Mouse (Mus musculus): ENCODE measurements around the gene Rbm17. TPM values are rescaled to one million over a fixed set of nuclear protein-coding genes. Genes with fewer than 3 reads are reported as not detected.
"Not testable (repeated sequence)": the region's sequence is repeated elsewhere in the genome, so short reads cannot be mapped to it uniquely, and the experiment has no call there.

Rbm17 gene
- polyA plus RNA-seq, 1 experiment from 2014 or later: 43.9 TPM

DNA sequence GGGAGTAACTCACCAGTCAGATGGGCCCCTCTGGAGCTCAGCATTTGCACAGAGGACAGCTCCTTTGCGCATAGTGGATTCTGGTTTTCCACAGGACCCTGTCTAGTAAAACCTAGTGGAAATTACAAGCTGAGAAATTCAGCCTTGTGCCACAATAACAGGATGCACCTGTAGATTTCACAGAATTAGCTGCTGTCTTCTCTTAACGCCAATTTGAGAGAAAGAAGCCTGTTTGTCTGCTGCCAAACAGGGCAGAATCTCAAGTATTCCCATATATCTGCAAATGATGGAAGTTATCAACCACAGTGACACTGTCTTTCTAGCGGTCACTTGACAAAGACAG lies 32.2 kb upstream of the Rbm17 start:
- no peak overlapping the region for H3K9ac ChIP-seq (ENCODE audit: low read depth, low read length)
- H3K4me3 ChIP-seq (ENCODE audit: low read depth, low read length): no peak overlapping the region
- ATAC-seq (ENCODE audit: low read depth): no peak
- WGBS (ENCODE audit: insufficient replicate concordance): 59% methylated on average over 3 of the region's 3 CpGs
- H3K4me2 ChIP-seq (ENCODE audit: low read depth, low read length): no peak overlapping the region
- H3K27ac ChIP-seq (ENCODE audit: low read length): no peak overlapping the region
- no peaks in the 10 kb centered on the region for H3K36me3 ChIP-seq (ENCODE audit: control insufficient read depth, insufficient read depth)
- no peaks in the 10 kb centered on the region for H3K4me1 ChIP-seq (ENCODE audit: control insufficient read depth, low read depth, low read length)
- H3K9me3 ChIP-seq (replicated peaks; ENCODE audit: control insufficient read depth, low read length): no peaks in the 10 kb centered on the region
- no peaks in the 10 kb centered on the region for H3K27me3 ChIP-seq (ENCODE audit: control insufficient read depth, insufficient read depth, low read depth, low read length)

DNA sequence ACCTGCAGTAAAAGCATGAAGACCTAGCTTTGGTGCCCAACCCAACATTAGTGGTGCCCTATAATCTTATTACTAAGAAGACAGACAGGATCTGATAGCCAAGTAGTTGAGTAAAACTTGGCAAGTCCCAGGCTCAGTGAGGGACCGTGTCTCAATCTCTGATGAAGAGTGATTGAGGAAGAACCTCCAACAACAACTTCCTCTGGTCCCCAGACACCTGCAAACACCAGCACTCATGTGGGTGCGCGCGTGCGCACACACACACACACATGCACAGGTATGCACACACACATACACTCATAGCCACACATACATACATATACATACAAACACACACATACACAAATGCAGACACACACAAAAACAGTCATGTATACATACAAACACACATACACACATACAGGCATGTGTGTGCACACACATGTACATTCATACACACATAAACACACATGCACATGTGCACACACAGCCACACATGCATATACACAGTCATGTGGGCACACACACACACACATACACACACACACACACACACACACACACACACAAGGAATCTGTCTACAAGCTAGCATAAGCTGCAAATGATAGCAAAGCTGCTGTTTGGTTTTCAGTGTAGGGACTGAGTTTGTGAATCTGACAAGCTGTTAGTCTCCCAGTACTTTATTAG lies 31.7 kb upstream of the Rbm17 start:
- H3K27me3 ChIP-seq (ENCODE audit: control insufficient read depth, insufficient read depth, low read depth, low read length): no peaks in the 10 kb centered on the region
- no peak overlapping the region for H3K4me2 ChIP-seq (ENCODE audit: low read depth, low read length)
- H3K27ac ChIP-seq (ENCODE audit: low read length): no peak overlapping the region
- H3K36me3 ChIP-seq (ENCODE audit: control insufficient read depth, insufficient read depth): no peaks in the 10 kb centered on the region
- WGBS (ENCODE audit: insufficient replicate concordance): 72% methylated on average over 5 of the region's 5 CpGs
- H3K4me1 ChIP-seq (ENCODE audit: control insufficient read depth, low read depth, low read length): no peaks in the 10 kb centered on the region
- no peak for ATAC-seq (ENCODE audit: low read depth)
- no peak overlapping the region for H3K4me3 ChIP-seq (ENCODE audit: low read depth, low read length)
- no peaks in the 10 kb centered on the region for H3K9me3 ChIP-seq (replicated peaks; ENCODE audit: control insufficient read depth, low read length)
- H3K9ac ChIP-seq (ENCODE audit: low read depth, low read length): no peak overlapping the region

DNA sequence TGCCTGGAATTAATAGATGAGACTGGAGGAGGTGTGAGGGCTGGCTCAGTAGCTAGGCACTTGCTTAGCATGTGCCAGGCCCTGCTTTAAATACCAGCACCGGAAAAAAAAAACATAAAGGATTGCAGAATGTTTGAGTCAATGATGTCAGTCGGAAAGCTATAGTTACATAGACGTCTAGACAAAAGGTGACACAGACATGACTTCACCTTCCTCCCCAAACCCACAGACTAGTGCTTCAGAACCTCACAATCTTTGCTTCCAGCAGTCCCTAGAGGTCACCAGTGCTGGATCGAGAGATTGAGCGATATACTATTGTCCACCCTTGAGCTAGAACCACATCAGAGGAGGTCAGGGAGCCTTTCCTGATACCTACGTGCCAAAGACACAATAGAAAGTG lies 31.1 kb upstream of the Rbm17 start:
- no peaks in the 10 kb centered on the region for H3K36me3 ChIP-seq (ENCODE audit: control insufficient read depth, insufficient read depth)
- H3K4me3 ChIP-seq (ENCODE audit: low read depth, low read length): no peak overlapping the region
- no peaks in the 10 kb centered on the region for H3K27me3 ChIP-seq (ENCODE audit: control insufficient read depth, insufficient read depth, low read depth, low read length)
- H3K9ac ChIP-seq (ENCODE audit: low read depth, low read length): no peak overlapping the region
- no peaks in the 10 kb centered on the region for H3K4me1 ChIP-seq (ENCODE audit: control insufficient read depth, low read depth, low read length)
- no peaks in the 10 kb centered on the region for H3K9me3 ChIP-seq (replicated peaks; ENCODE audit: control insufficient read depth, low read length)
- no peak for ATAC-seq (ENCODE audit: low read depth)
- no peak overlapping the region for H3K4me2 ChIP-seq (ENCODE audit: low read depth, low read length)
- 70% methylated on average over 6 of the region's 6 CpGs for WGBS (ENCODE audit: insufficient replicate concordance)
- H3K27ac ChIP-seq (ENCODE audit: low read length): no peak overlapping the region

DNA sequence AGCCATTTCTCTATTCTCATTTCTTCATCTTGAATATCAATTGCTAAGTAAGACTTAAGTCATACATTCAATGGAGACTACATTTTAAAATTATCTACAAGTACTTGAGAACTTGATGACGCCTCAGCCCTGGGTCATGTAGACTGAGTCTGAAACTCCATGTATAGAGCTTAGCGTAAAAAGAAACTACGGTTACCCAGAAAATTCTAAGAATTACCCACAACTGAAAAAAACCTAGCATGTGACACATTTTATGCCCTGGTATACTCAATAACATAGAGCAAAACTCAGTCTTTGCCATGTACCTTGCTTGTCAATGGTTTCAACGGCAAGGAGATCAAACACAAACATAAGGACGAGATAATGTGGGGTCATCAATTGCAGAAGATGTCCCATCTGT lies 21.9 kb upstream of the Rbm17 start, which contains the start of gene Gm17490:
Gene Gm17490 (minus strand): TSS at position 375 of the 400 bp plus-strand sequence.
- no peak within 1 kb of the TSS for H3K9ac ChIP-seq (ENCODE audit: low read depth, low read length)
- no peaks in the 10 kb centered on the region for H3K4me1 ChIP-seq (ENCODE audit: control insufficient read depth, low read depth, low read length)
- H3K9me3 ChIP-seq (replicated peaks; ENCODE audit: control insufficient read depth, low read length): no peaks in the 10 kb centered on the region
- H3K27ac ChIP-seq (ENCODE audit: low read length): no peak within 1 kb of the TSS
- no peaks in the 10 kb centered on the region for H3K36me3 ChIP-seq (ENCODE audit: control insufficient read depth, insufficient read depth)
- no peak within 1 kb of the TSS for H3K4me2 ChIP-seq (ENCODE audit: low read depth, low read length)
- WGBS (ENCODE audit: insufficient replicate concordance): 78% methylated on average over 5 of the region's 5 CpGs
- no peaks in the 10 kb centered on the region for H3K27me3 ChIP-seq (ENCODE audit: control insufficient read depth, insufficient read depth, low read depth, low read length)
- no peak within 1 kb of the TSS for H3K4me3 ChIP-seq (ENCODE audit: low read depth, low read length)
- ATAC-seq (ENCODE audit: low read depth): no peak

DNA sequence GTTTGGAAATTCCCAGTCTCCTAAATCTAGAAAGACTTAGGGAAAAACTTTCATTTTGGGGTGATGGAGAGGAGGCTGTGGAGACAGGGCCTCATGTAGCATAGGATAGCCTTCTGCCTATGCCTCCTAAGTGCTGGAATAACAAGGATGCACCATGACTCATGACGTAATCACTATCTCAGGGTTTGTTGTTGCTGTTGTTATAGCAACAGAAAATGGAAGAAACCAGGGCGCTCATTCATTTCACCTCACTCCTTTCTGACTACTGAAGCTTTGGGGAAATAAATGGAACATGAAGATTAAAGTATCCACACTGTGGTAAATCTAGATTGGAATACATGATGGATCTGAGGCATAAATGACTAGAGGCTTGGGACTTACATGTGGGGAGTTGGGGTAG lies 19.8 kb upstream of the Rbm17 start:
- no peak overlapping the region for H3K4me3 ChIP-seq (ENCODE audit: low read depth, low read length)
- H3K36me3 ChIP-seq (ENCODE audit: control insufficient read depth, insufficient read depth): no peaks in the 10 kb centered on the region
- H3K4me2 ChIP-seq (ENCODE audit: low read depth, low read length): no peak overlapping the region
- no peaks in the 10 kb centered on the region for H3K9me3 ChIP-seq (replicated peaks; ENCODE audit: control insufficient read depth, low read length)
- no peak overlapping the region for H3K9ac ChIP-seq (ENCODE audit: low read depth, low read length)
- no peak overlapping the region for H3K27ac ChIP-seq (ENCODE audit: low read length)
- H3K4me1 ChIP-seq (ENCODE audit: control insufficient read depth, low read depth, low read length): no peaks in the 10 kb centered on the region
- WGBS (ENCODE audit: insufficient replicate concordance): 58% methylated on average over 2 of the region's 2 CpGs
- no peaks in the 10 kb centered on the region for H3K27me3 ChIP-seq (ENCODE audit: control insufficient read depth, insufficient read depth, low read depth, low read length)
- ATAC-seq (ENCODE audit: low read depth): no peak

DNA sequence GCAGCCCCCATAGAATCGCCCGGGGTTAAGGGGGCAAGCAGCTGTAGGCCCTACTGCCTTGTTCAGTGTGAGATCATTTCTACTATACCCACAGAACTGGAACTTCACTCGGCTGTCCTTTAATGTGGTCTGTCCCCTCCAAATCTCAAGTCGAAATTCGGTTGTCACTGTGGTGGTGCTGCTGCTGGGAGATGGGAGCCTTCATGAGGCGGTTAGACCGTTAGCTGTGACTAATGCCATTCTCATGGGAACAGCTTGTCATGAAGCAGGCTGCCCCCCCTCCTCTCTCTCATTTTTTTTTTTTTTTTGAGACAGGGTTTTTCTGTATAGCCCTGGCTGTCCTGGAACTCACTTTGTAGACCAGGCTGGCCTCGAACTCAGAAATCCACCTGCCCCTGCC lies 19.2 kb upstream of the Rbm17 start:
- Histone ChIP-seq H3K9me3 (replicated peaks; ENCODE audit: control insufficient read depth, low read length) (no peaks in the 10 kb centered on the region), H3K27ac (ENCODE audit: low read length) (no peak overlapping the region), H3K36me3 (ENCODE audit: control insufficient read depth, insufficient read depth) (no peaks in the 10 kb centered on the region), H3K4me3 (ENCODE audit: low read depth, low read length) (no peak overlapping the region), H3K9ac (ENCODE audit: low read depth, low read length) (no peak overlapping the region), H3K27me3 (ENCODE audit: control insufficient read depth, insufficient read depth, low read depth, low read length) (no peaks in the 10 kb centered on the region), H3K4me2 (ENCODE audit: low read depth, low read length) (no peak overlapping the region), H3K4me1 (ENCODE audit: control insufficient read depth, low read depth, low read length) (no peaks in the 10 kb centered on the region)
- 74% methylated on average over 8 of the region's 8 CpGs for WGBS (ENCODE audit: insufficient replicate concordance)
- ATAC-seq (ENCODE audit: low read depth): no peak

DNA sequence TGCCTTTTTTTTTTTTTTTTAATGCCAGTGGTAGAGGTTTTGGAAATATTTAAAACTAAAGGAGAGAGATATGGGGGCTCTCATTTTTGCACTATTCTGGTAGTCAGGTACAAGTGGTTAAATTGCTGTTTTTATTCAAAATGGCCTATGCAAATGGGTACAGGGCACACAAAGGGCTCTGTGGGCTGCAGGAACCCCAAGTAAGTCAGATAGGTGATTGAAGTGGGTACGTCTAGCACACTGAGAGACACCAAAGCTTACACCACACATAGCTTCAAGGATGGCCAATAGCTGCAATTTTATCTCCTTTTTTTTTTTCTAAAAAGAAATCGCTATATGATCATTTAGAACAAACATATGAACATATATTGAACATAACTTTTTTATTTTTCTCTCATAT lies 15.6 kb upstream of the Rbm17 start:
- Histone ChIP-seq H3K4me3 (ENCODE audit: low read depth, low read length) (no peak overlapping the region), H3K9me3 (replicated peaks; ENCODE audit: control insufficient read depth, low read length) (no peaks in the 10 kb centered on the region), H3K4me2 (ENCODE audit: low read depth, low read length) (no peak overlapping the region), H3K27me3 (ENCODE audit: control insufficient read depth, insufficient read depth, low read depth, low read length) (no peaks in the 10 kb centered on the region), H3K36me3 (ENCODE audit: control insufficient read depth, insufficient read depth) (no peaks in the 10 kb centered on the region), H3K9ac (ENCODE audit: low read depth, low read length) (no peak overlapping the region), H3K27ac (ENCODE audit: low read length) (no peak overlapping the region), H3K4me1 (ENCODE audit: control insufficient read depth, low read depth, low read length) (no peaks in the 10 kb centered on the region)
- ATAC-seq (ENCODE audit: low read depth): no peak
- WGBS (ENCODE audit: insufficient replicate concordance): 38% methylated on average over 2 of the region's 2 CpGs

DNA sequence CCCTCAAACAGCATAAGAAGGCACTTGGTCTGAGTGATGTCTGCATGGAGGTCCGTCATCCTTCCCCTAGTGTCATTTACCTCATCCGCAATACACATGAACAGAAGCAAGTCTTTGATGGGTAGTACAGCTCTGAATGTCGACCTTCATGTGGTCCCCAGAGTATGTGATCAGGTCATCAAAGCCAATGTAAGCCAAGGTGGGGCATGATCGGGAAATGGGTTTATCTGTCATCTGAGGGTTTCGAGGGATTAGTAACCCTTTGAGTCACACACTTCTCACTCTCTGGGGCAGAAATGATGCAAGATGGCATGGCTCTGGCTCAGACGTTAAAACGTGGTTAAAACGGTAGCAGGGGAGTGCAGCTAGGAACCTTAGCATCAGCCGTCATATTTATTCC lies 12.9 kb upstream of the Rbm17 start:
- ATAC-seq (ENCODE audit: low read depth): no peak
- H3K36me3 ChIP-seq (ENCODE audit: control insufficient read depth, insufficient read depth): no peaks in the 10 kb centered on the region
- H3K4me1 ChIP-seq (ENCODE audit: control insufficient read depth, low read depth, low read length): no peaks in the 10 kb centered on the region
- no peak overlapping the region for H3K4me3 ChIP-seq (ENCODE audit: low read depth, low read length)
- H3K9me3 ChIP-seq (replicated peaks; ENCODE audit: control insufficient read depth, low read length): no peaks in the 10 kb centered on the region
- H3K9ac ChIP-seq (ENCODE audit: low read depth, low read length): no peak overlapping the region
- 69% methylated on average over 9 of the region's 9 CpGs for WGBS (ENCODE audit: insufficient replicate concordance)
- no peak overlapping the region for H3K27ac ChIP-seq (ENCODE audit: low read length)
- no peak overlapping the region for H3K4me2 ChIP-seq (ENCODE audit: low read depth, low read length)
- H3K27me3 ChIP-seq (ENCODE audit: control insufficient read depth, insufficient read depth, low read depth, low read length): no peaks in the 10 kb centered on the region

DNA sequence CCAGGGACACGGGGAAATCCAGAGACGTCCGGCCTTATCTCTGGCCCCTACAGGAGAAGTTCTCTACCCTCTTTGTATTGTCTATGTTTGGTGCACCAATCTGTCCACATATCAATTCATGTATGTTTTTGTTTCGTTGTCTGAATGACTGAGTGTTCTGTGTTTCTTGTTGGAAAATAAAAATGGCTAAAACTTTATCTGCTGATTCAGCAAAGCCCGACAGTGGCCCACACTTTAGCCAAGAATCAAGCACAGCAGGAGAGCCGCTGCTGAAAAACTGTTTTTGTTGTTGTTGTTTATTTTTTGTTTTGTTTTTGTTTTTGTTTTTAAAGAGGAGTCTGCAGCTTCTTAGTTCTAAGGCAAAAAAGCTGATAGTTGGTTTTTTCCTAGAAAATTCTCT lies 9.0 kb upstream of the Rbm17 start:
- not testable (repeated sequence) for H3K4me2 ChIP-seq (ENCODE audit: low read depth, low read length); H3K27ac ChIP-seq (ENCODE audit: low read length); H3K9ac ChIP-seq (ENCODE audit: low read depth, low read length); ATAC-seq (ENCODE audit: low read depth); H3K27me3 ChIP-seq (ENCODE audit: control insufficient read depth, insufficient read depth, low read depth, low read length); H3K4me3 ChIP-seq (ENCODE audit: low read depth, low read length); H3K4me1 ChIP-seq (ENCODE audit: control insufficient read depth, low read depth, low read length); H3K9me3 ChIP-seq (replicated peaks; ENCODE audit: control insufficient read depth, low read length); H3K36me3 ChIP-seq (ENCODE audit: control insufficient read depth, insufficient read depth)
- WGBS (ENCODE audit: insufficient replicate concordance): 69% methylated on average over 6 of the region's 6 CpGs

Measured in liver, embryonic 16.5 days (tissue).